10 mouse cellular contexts compared by ENCODE assay signal in genomic region chr14:25533010-25533409, GRCm38 (mm10).
DNase-seq lines count a peak whose midpoint lies in the region; ATAC-seq and TF ChIP-seq lines count a peak whose summit lies in the region.
"Had no signal": no experiment of that assay in that cellular context is flagged by ENCODE, and none has a peak within 500 bp of the region (broad histone marks: within the 10 kb centered on the region; RNA-seq: fewer than 3 reads in every experiment).

No protein-coding gene starts in this region.

- H3K27ac ChIP-seq in kidney, adult 2 months (ENCODE audit: insufficient read depth, low read depth, low read length), result peak overlapping the region; percentile 10; the same call in 1 of the 2 replicates
- H3K27ac ChIP-seq in kidney, embryonic 14.5 days (ENCODE audit: low read depth, low read length), result no peak overlapping the region; the same call in 1 of the 2 replicates
- H3K27ac ChIP-seq in intestine, embryonic 16.5 days (ENCODE audit: low read length), result peak overlapping the region; percentile 57; the same call in 1 of the 2 replicates

- H3K9ac ChIP-seq in kidney, embryonic 14.5 days (ENCODE audit: low read depth, low read length), result no peak overlapping the region
- H3K9ac ChIP-seq in intestine, embryonic 16.5 days (ENCODE audit: low read depth, low read length), result no peak overlapping the region

- TF ChIP-seq POLR2A in kidney, adult 2 months (IDR thresholded peaks at IDR 0.05; ENCODE audit: low read depth, low read length), result no peak

- peaks cover 11% of the 10 kb centered on the region; the same call in 1 of the 2 replicates for H3K4me1 ChIP-seq in kidney, adult 2 months (ENCODE audit: control insufficient read depth, insufficient read depth, low read length)
- peaks cover 26% of the 10 kb centered on the region for H3K4me1 ChIP-seq in kidney, embryonic 14.5 days (ENCODE audit: control insufficient read depth, insufficient read depth, low read length)
- H3K4me1 ChIP-seq in intestine, embryonic 16.5 days (ENCODE audit: control insufficient read depth, insufficient read depth, low read length), result peaks cover 37% of the 10 kb centered on the region

- H3K27me3 ChIP-seq in kidney, adult 2 months (replicated peaks; ENCODE audit: control insufficient read depth, insufficient read depth, low read length), result no peaks in the 10 kb centered on the region
- H3K27me3 ChIP-seq in kidney, embryonic 14.5 days (ENCODE audit: control insufficient read depth, insufficient read depth, low read length), result no peaks in the 10 kb centered on the region
- H3K27me3 ChIP-seq in intestine, embryonic 16.5 days (replicated peaks; ENCODE audit: control insufficient read depth, insufficient read depth, low read length), result no peaks in the 10 kb centered on the region

- 21% methylated on average over 3 of the region's 3 CpGs for WGBS in kidney, adult 2 months
- WGBS in kidney, embryonic 14.5 days, result 51% methylated on average over 3 of the region's 3 CpGs
- 22% methylated on average over 3 of the region's 3 CpGs for WGBS in intestine, embryonic 16.5 days

- no peak overlapping the region for H3K4me2 ChIP-seq in kidney, embryonic 14.5 days (replicated peaks; ENCODE audit: low read depth, low read length)
- no peak overlapping the region for H3K4me2 ChIP-seq in intestine, embryonic 16.5 days (ENCODE audit: low read depth, low read length)

- H3K4me3 ChIP-seq in kidney, adult 2 months (ENCODE audit: insufficient read depth, low read depth, low read length), result no peak overlapping the region
- H3K4me3 ChIP-seq in kidney, embryonic 14.5 days (ENCODE audit: low read length), result no peak overlapping the region
- H3K4me3 ChIP-seq in intestine, embryonic 16.5 days (ENCODE audit: low read length), result no peak overlapping the region

- H3K9me3 ChIP-seq in kidney, embryonic 14.5 days (ENCODE audit: control insufficient read depth, low read length), result no peaks in the 10 kb centered on the region
- no peaks in the 10 kb centered on the region for H3K9me3 ChIP-seq in intestine, embryonic 16.5 days (ENCODE audit: control insufficient read depth, low read length)

- no peak for ATAC-seq in kidney, embryonic 14.5 days (ENCODE audit: low FRiP score, low TSS enrichment)
- ATAC-seq in intestine, embryonic 16.5 days, result peak; percentile 51
- ATAC-seq: forebrain, embryonic 16.5 days had no signal

- DNase-seq in adrenal gland, adult (ENCODE audit: inconsistent age in 2 of 2, low spot score in 1 of 2), result peak; percentile 70 to 80
- no peak for DNase-seq in adrenal gland, adult 8-10 months
- DNase-seq in kidney, adult 2 months, result no peak
- peak; percentile 60 for DNase-seq in lung, postnatal 14 days
- no peak for DNase-seq in spleen, adult 12 weeks (ENCODE audit: low spot score)
- no peak for DNase-seq in gastrocnemius, adult 8-10 months (ENCODE audit: low spot score in 2 of 2)
- DNase-seq: cerebellum, adult 9-11 months had no signal

- no peak for TF ChIP-seq CTCF in kidney, adult 2 months (conservative IDR thresholded peaks at IDR 0.05; ENCODE audit: insufficient read depth, insufficient read length, low read depth, low read length)

- H3K36me3 ChIP-seq in kidney, adult 2 months (ENCODE audit: control insufficient read depth, insufficient read depth, low read length), result no peaks in the 10 kb centered on the region
- H3K36me3 ChIP-seq in kidney, embryonic 14.5 days (ENCODE audit: control insufficient read depth, insufficient read depth, low read length), result peaks cover 23% of the 10 kb centered on the region
- peaks cover 4% of the 10 kb centered on the region; the same call in 1 of the 2 replicates for H3K36me3 ChIP-seq in intestine, embryonic 16.5 days (ENCODE audit: control insufficient read depth, insufficient read depth, low read length)

Comparison
In these comparisons a context has a peak if more than half of its experiments do, and no peak if none do; other contexts are left out.
1. DNase-seq: peak in adrenal gland, adult (2 of 2) and lung, postnatal 14 days (single experiment); none in adrenal gland, adult 8-10 months (single experiment), kidney, adult 2 months (single experiment), spleen, adult 12 weeks (single experiment) and gastrocnemius, adult 8-10 months (0 of 2).